Mouse (Mus musculus) left cerebral cortex, postnatal 14 days (tissue): ENCODE measurements around the gene Orai1. TPM values are rescaled to one million over a fixed set of nuclear protein-coding genes. Genes with fewer than 3 reads are reported as not detected.
"Not testable (repeated sequence)": the region's sequence is repeated elsewhere in the genome, so short reads cannot be mapped to it uniquely, and the experiment has no call there.

Experiments
- DNase-seq, 2 experiments: peaks; one replicate each; pipeline ENCODE4 v3.0.0; 2021 to 2022; ENCODE audit warnings: low spot score in 2 of 2, mixed read lengths in 1 of 2
- intact Hi-C: fragments of 180-260 bp; cut with DNase I; formaldehyde crosslinking; loops from one replicate; pipeline ENCODE4 v1.15.1; 2025
- long read RNA-seq, 2 experiments: library from polyadenylated mRNA; stranded (forward); transcript quantifications; one replicate each; pipeline ENCODE4 v2.0.0; 2021
- total RNA-seq, 2 experiments: library from RNA; stranded (reverse); gene quantifications; 2 replicates each; pipeline ENCODE4 v1.2.3; 2021

Gene Orai1
- total RNA-seq: 10 to 100 TPM in 1 of 2 experiments, 1 to 10 TPM in 1; 9.6 to 12.0 TPM
- long read RNA-seq, experiment 1, transcript Orai1-202 (2 exons, 1,875 nt): major isoform, 12 of 13 reads
- long read RNA-seq, experiment 1, partial matches to known transcripts: 0 of 13 reads
- long read RNA-seq, experiment 1, other reads (novel, unspliced or antisense): 0 of 13 reads
- long read RNA-seq, experiment 2, transcript Orai1-202 (2 exons, 1,875 nt): major isoform, 15 of 19 reads
- long read RNA-seq, experiment 2, partial matches to known transcripts: 0 of 19 reads
- long read RNA-seq, experiment 2, other reads (novel, unspliced or antisense): 4 of 19 reads

GRCm38 (mm10) chr5:123014753-123015701 lies at the start of gene Orai1:
TSS of gene Orai1 (plus strand) at chr5:123015074.
- intact Hi-C loops: loop anchor here (5.0 kb wide), 1 partner anchor 88 kb away; no protein-coding TSS in a partner anchor
- peak; percentile 96 to 97 for DNase-seq

GRCm38 (mm10) chr5:122965427-122965826 lies 49.4 kb upstream of the Orai1 start:
- DNase-seq: peak in 1 of 2 experiments; percentile 28
- intact Hi-C loops: no loop called here

- peak; percentile 72 to 79 for DNase-seq
- intact Hi-C loops: loop anchor here (1.0 to 2.0 kb wide), 2 partner anchors 44 to 78 kb away; no protein-coding TSS in a partner anchor
These were observed 46.6 kb upstream of the Orai1 start for GRCm38 (mm10) chr5:122968322-122968721.

DNA sequence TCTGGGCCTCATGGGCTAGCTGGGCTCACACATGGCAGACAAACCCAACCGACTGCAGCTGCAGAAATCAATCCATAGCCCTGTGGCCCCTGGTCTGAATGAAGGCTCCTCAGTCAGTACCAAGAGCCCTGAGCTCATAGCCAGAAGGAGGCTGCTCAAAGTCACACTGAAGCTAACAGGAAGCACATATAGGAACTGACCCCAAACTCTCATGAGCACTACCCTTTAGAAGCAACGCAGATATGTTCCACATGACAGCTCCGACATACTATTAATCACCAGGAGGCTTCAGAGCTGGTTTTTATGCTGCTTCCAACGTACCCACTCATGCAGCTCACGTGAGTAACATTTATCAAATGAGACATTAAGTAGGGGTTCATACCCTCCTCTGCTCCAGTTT lies 44.8 kb upstream of the Orai1 start:
- intact Hi-C loops: no loop called here
- DNase-seq: no peak

DNA sequence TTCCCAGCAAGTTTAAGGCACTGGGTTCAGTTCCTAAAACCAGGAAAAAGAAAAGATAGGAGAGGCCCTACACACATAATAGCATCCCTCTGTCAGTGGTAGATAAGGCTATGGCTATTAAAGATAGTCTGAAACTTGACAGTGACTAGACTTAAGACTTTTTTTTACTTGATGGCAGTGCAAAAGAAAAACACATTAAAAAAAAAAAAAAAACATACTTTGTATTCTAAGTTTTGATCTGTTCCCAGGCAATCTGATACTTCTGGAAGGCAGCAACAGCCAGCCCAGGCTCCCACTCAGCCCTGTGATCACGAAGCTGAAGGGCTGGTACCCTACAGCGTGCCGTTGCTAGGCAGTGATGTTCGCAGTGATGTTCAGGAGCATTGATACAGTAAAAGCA lies 43.4 kb upstream of the Orai1 start:
- intact Hi-C loops: no loop called here
- peak in 1 of 2 experiments; percentile 60 for DNase-seq

DNA sequence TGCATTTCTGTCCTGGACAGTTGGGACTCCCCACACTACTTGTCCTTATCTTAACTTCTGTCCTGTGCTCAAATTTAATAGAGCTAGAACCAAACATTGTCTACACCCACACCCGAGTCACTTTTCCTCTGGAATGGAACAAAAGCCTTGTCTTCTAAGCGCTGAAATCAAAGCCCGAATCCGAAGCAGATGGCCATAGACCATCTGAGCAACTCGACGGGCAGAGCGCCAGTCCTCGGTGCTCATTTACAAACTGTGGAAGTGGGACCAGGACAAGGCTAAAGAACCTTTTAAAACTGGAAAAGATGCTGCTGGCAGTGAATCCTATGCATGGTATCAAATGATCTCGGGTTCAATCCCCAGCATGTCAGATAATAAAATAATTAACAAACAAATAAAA lies 42.8 kb upstream of the Orai1 start:
- DNase-seq: peak; percentile 51 to 69
- intact Hi-C loops: no loop called here

DNA sequence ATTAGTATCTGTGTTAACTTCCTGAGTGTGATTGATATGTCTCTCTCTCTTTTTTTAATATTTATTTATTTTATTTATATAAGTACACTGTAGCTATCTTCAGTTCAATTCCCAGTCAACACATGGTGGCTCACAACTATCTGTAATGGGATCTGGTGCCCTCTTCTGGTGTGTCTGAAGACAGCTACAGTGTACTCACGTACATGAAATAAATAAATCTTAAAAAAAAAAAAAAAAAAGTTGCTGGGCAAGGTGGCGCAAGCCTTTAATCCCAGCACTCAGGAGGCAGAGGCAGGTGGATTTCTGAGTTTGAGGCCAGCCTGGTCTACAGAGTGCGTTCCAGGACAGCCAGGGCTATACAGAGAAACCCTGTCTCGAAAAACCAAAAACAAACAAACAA lies 40.2 kb upstream of the Orai1 start:
- intact Hi-C loops, DNase-seq: not testable (repeated sequence)

DNA sequence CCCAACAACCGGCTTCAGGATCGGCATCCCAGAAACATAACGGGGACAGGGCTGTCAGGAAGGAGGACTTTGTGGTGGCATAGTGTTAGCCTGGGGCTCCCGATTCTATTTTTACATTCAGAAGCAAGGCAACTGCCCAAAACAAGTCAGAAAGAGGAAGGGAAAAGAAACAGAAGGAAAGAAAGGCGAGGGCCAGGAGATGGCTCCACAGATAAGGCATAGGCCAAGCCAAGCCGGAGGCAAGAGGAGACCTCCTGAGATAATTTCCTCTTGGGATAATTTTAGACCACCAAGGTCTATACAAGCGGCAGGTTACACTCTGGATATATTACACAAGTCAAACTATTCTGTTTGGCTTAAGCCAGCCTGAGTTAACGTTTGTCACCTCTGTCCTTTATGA lies 35.9 kb upstream of the Orai1 start:
- DNase-seq: no peak
- intact Hi-C loops: no loop called here

DNA sequence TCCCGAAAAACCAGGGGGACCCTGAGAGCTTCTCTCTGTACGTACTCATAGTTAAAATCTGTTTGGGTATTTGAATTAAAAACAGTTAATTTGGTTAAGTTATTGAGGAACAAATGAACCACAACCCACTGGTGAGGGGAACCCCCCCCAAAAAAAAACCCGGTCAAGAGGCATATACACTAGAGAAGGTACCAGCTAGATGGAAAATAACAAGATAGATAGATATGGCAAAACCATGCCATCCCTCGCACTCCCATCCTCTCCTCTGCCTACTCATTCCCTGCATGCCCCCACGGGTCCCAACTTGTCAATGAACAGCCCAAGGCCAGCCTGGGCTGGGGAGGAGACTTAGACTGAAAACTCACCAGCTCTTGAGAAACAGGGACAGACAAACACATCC lies 30.4 kb upstream of the Orai1 start:
- DNase-seq: no peak
- intact Hi-C loops: no loop called here

DNA sequence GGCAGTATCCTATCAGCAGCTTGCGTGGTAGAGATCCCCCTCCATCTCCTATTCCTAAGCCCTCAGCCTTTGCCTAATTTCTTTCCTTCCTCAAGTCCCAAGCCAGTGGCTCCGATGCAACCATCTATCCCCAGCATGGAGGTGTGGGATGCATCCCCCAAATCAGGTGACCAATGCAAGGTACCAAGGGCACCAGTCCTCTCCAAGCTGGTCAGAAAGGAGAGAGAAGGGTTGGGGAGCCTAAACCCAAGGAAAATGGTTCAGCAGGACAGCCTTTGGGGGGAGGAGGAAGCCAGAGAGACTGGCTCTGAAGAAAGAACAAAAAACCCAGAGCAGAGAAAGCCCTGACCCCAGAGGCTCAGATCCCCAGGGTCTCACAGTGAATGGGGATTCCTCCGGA lies 29.6 kb upstream of the Orai1 start:
- no peak for DNase-seq
- intact Hi-C loops: no loop called here

DNA sequence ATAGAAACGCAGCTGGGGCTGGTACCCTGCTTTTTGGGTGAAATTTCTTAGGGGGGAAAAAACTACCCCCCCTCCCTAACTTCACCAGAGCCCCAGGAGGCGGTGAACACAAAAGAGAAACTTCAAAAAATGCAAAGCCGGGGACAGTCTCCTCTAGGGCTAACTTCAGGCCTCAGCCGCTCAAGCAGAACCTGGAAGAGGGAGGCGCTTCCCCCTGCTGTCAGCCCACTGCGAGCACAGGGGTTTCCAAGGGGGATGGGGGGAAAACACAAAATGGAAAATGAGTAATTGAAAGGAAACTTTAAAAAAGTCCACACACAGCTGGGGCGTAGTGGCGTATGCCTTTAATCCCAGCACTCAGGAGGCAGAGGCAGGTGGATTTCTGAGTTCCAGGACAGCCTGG lies 28.8 kb upstream of the Orai1 start:
- intact Hi-C loops: no loop called here
- DNase-seq: no peak

DNA sequence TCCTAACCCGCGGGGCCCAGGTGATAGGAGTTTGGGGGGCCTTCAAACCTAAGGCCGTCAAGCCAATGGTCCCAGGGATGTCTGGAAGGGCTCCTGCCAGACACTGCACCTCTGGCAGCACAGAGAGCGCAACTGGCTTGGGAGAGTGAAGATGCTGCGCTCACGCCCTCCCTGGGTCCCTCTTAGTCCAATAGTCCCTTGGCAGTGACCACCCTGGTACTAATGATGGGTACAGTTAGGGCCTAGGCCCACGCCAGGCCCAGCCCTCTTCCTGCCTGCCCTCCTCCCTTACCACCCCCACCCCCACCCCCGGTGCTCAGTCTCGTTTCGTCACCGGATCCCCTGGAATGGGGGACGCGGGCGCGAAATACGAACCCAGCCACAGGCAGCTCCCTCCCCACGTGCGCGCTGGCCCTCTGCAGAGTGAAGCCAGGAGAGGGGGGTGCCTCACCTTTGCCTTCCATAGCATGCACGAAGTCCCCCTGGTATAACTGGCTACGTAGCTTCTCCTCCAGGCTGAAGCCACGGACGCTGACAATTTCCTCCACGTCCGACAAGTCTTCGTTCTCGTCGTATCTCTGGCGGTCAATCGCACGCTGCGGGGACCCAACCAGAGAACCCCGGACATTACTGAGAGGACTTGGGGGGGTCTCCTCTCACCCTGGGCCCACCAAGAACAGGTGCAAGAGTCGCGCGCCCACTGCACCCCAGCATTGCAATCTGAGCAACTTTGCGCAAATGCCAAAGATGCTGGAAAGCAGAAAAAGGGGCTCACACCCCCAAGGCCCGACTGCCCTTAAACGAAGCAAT lies 27.5 kb upstream of the Orai1 start:
- DNase-seq: peak in 1 of 2 experiments; percentile 54
- intact Hi-C loops: no loop called here

DNA sequence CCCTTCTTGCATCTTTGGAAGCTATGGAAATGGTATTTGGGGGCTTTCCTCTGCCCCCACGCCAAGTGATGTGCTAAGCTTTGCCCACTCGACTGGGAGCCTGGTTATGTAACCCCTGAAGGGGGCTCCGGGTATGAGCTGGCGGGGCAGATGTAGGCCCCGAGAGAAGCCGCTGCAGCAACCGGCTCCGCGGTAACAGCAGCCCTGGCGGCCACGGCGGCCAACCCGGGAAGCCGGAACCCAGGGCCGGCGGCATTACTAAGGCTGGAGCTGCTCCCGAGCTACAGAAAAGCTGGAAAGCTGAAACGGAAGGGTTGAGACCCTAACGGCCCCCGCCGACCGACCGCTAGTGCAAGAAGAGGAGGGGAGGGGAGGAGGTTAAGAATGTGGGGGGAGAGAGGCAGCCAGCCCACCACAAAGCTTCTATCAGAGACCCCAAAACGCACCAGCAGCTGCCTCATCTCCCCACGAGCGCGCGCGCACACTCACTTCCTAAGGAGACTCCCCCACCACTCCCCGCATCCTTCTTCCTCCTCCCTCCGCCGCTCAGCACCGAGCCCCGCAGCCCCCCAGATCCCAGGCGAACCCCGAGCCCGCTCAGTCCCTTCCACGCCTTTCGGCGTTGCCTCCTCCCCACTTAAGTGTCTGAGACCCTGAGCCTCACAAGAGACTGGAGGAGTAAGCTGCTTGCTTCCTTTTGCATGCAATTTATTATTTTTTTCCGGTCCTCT lies 26.7 kb upstream of the Orai1 start:
- DNase-seq: peak in 1 of 2 experiments; percentile 56
- intact Hi-C loops: no loop called here

DNA sequence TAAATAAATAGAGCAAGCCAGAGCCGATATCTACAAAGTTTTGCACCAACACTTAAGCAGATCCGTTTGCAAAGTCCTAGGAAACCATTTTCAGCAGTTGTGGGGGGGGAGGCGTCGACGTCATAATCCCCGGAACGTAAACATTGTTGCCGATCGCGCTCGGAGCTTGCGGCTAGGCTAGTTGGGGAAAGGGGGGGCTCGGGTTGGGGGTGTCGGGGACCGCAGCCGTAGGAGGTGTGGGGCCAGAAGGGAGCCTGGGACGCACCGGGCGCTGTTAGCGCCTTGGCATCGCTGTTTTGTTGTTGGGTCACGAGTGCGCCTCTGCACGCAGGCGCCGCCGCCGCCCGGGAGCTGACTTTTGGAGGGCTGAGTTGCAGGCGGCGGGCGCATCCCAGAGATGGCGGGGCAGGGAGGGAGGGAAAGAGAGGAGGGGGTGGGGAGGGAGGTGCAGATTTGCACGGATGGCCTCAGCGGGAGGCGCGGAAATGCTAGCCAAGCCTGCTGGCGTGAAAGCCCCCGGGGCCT lies 25.8 kb upstream of the Orai1 start:
- intact Hi-C loops: no loop called here
- peak; percentile 64 to 67 for DNase-seq

DNA sequence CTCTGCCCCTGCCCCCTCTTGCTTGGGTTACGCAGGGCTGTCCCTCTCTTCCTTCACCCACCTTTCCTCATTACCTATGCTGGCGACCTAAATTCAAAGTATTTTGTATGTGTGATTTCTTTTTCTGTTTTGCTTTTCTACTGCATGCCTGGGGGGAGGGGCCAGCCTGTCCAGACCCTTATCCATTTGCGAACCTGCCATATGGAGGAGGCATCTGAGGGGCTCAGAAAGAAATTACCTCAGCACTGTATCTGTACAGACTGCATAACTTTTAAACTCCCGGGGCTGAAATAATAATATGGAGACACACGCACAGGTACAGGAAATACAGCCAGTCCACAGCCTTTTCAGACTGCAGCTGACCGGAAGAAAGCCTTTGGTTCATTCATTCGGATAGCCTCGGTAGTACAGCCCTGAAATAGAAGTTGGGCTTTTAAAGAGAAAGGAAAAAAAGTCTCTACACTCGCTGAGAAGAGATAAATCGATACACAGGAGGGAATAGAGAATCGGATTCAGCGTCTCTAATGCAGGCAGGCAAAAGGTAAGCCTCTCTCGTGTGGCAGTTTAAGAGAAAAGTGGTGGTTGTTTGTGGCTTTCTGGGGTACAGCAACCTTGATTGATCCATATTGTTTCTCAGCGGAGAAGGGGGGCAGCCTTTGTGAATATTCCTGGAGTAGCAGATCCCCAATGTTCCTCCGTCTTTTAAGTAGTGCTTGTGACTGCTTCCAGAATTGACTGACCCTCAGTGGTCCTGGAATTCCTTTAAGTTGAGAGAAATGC lies 25.1 kb upstream of the Orai1 start, which contains the start of gene Kdm2b:
Gene Kdm2b (minus strand): TSS at position 273 of the 780 bp plus-strand sequence.
- intact Hi-C loops: no loop called here

DNA sequence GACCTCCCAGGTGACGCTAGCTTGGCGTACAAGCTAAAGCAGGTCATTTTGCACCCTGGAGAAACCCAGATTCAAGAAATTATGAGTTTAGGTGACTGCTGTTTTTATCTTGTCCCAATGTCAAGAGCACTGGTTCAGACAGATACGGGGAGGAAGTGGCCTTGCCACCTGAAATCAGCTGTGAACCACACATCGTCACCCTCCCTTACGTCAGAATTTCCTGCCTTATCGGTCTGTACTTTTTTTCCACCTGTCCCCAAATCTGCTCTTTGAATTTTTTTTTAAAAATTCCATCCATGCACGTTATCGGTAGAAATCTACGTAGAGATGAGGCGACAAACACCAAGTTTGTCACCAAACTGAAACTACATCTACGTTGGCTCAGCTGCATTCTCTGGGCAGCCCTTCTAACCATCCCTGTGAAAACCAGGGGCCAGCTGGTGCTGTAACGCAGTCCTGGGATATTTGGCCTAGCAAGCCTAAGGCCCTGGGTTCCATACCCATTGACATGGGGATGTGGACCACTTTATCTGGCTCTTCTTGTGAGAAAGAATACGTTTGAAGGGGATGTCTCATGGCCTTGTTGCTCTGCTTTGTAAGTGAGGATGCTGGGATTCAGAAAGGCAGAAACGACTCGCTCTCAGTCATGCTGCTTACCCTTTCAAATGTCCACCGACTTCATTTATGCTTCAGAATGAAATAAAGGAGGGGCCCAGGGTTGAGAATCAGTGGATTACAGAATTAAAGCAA lies 24.3 kb upstream of the Orai1 start:
- intact Hi-C loops: no loop called here
- DNase-seq: no peak

More for the DNA sequence above, 25.1 kb upstream of the Orai1 start, which contains the start of gene Kdm2b:
- no peak for DNase-seq

DNA sequence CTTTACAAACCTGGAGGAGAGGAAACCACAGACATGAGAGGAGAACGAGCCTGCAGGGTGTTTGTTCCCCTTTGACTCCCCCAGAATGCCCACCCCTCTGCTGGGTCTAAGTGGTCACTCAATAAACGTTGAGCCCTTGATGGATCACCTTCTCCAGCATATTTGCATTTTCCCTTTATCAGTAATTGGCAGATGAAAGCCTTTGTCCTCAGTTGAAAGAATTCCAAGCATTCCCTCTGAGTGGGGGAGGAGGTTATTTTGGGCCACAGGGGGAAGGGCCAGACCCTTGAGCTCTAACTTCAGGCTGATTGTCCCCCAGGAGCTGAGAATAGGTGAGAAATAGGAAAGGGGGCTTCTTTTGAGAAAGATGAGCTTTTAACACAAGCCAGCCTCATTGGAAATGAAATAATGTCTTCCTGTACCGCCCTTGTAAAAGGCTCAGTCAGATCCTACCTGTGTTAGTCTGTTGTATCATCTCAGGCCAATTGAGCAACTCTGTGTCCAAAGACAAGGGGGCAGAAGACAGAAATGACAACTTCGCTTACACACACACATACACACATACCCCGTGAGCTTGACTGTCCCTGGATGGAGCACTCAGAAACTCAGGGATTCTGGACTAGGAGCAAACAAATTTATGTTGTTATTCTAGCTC lies 23.4 kb upstream of the Orai1 start:
- intact Hi-C loops: no loop called here
- DNase-seq: no peak
